Mouse (Mus musculus) hindbrain, embryonic 15.5 days (tissue): Measurements from ENCODE around the gene Npl. TPM values are rescaled to one million over a fixed set of nuclear protein-coding genes. Genes with fewer than 3 reads are reported as not detected.

Experiments used
- ATAC-seq: fragments of 200-750 bp; cut with Nextera tagmentation; 2 replicates; pipeline ENCODE4 v1.8.0; 2017; ENCODE audit warnings: low read depth, moderate number of reproducible peaks, moderate TSS enrichment; ENCODE audit not compliant: low FRiP score
- H3K27ac ChIP-seq: fragments of 300-500 bp; sonication (generic); replicated peaks from 2 replicates; pipeline ENCODE4 v1.5.1; 2015; ENCODE audit warnings: mild to moderate bottlenecking, inconsistent platforms
- H3K27me3 ChIP-seq: fragments of 300-500 bp; sonication (generic); 2 replicates; pipeline ENCODE4 v1.6.1; 2015; ENCODE audit warnings: control low read depth, inconsistent platforms
- H3K36me3 ChIP-seq: fragments of 300-500 bp; sonication (generic); 2 replicates; pipeline ENCODE4 v1.6.1; 2015; ENCODE audit warnings: control low read depth, inconsistent platforms
- H3K4me1 ChIP-seq: fragments of 300-500 bp; sonication (generic); replicated peaks from 2 replicates; pipeline ENCODE4 v1.6.1; 2015; ENCODE audit warnings: control low read depth, inconsistent platforms
- H3K4me2 ChIP-seq: fragments of 300-500 bp; sonication (generic); 2 replicates; pipeline ENCODE4 v1.6.1; 2015; ENCODE audit warnings: moderate library complexity, mild to moderate bottlenecking, inconsistent platforms
- H3K4me3 ChIP-seq: fragments of 300-500 bp; sonication (generic); 2 replicates; pipeline ENCODE4 v1.5.1; 2015; ENCODE audit warnings: mild to moderate bottlenecking, inconsistent platforms
- H3K9ac ChIP-seq: fragments of 300-500 bp; sonication (generic); 2 replicates; pipeline ENCODE4 v1.6.1; 2015; ENCODE audit warnings: inconsistent platforms
- H3K9me3 ChIP-seq: fragments of 300-500 bp; sonication (generic); 2 replicates; pipeline ENCODE4 v1.6.1; 2016; ENCODE audit warnings: control low read depth, inconsistent platforms
- WGBS: fragments of 180-500 bp; shearing (Covaris S2); methylation state at CpG from one replicate; pipeline ENCODE4 v1.1.7; 2015; 5-methylcytosine and 5-hydroxymethylcytosine counted together
- polyA plus RNA-seq: library from polyadenylated mRNA; unstranded; fragments of >200 nt; fragmentation: Nextera tagmentation; extraction: Ambion mirVana; gene quantifications from 2 replicates; pipeline ENCODE4 v1.2.1, GENCODE M21; 2015

The Npl gene
- polyA plus RNA-seq = 12.1 and 14.7 TPM in 2 replicates

GRCm38 (mm10) chr1:153549536-153550199 lies at the start of gene Npl:
Gene Npl, minus strand, starts transcription at chr1:153550045.
- 0 out of 2 replicates have a peak, but pooled peaks cover 8% of the 10 kb centered on the region for H3K4me1 ChIP-seq
- H3K9ac ChIP-seq = peak within 1 kb of the TSS; percentile 57
- no peaks in the 10 kb centered on the region for H3K27me3 ChIP-seq
- no peaks in the 10 kb centered on the region for H3K9me3 ChIP-seq
- no peak within 1 kb of the TSS for H3K27ac ChIP-seq
- 6% methylated on average over 29 of the region's 29 CpGs for WGBS
- ATAC-seq = peak; percentile 96
- peak within 1 kb of the TSS; percentile 69 for H3K4me2 ChIP-seq
- H3K36me3 ChIP-seq = no peaks in the 10 kb centered on the region
- peak within 1 kb of the TSS; percentile 53 for H3K4me3 ChIP-seq

DNA sequence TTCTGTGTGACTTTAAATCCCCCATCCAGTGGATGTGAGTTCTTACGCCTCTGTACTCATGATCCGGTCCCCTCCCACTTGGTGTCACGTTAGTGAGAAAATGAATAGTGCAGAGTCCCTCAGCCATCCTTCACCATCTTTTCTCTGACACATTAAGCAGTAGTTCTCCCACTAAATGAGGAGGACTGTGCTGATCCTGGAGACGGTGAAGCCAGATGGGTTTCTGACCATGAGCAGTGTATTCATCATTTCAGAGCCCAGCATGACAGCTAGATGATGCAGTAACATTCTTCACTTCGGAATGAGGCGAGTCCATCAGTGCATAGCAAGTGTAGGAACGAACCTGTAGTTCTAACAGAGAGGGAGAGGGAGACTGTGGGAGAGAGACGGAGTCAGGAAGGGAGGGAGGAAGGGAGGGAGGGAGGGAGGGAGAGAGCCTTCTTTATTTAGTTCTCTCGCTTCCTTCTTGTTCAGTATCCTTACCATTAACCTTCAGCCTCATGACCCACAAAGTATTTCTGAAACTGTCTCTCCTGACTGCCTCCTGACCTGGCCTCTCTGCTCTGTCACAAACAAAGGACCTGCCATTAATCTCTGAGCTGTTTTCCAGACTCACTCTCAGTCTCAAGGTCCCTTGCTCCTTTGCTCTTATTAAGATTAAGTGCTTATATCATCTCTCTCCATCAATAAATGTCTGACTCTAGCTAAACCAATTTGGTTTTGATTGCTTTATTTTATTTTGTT lies 49.6 kb upstream of the Npl start:
- Histone ChIP-seq H3K36me3 (no peaks in the 10 kb centered on the region), H3K9me3 (no peaks in the 10 kb centered on the region), H3K4me3 (no peak overlapping the region), H3K9ac (no peak overlapping the region), H3K4me1 (peaks cover 20% of the 10 kb centered on the region), H3K27me3 (no peaks in the 10 kb centered on the region), H3K27ac (0 out of 2 replicates have a peak overlapping the region, but pooled peaks have one; percentile 17), H3K4me2 (no peak overlapping the region)
- WGBS = 36% methylated on average over 9 of the region's 9 CpGs
- no peak for ATAC-seq

DNA sequence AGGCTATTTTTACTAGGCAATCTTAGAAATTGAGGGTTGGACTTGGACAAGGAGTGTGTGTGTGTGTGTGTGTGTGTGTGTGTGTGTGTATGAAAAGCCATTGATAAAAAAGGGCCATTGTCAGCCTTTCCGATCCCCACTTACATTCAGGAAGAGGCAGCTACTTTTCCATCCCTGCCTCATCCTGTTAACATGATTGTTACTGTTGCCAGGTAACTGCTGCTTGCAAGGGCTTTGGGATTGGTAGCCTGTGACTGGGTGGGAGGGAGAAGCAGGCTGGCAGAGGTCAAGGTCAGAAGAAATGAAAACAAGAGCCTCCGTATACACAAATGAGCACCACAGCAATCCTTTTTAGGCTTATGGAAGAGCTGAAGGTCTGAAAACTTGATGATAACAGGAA lies 48.9 kb upstream of the Npl start:
- H3K9ac ChIP-seq = no peak overlapping the region
- H3K9me3 ChIP-seq = no peaks in the 10 kb centered on the region
- H3K4me2 ChIP-seq = no peak overlapping the region
- WGBS = 1% methylated on average over 2 of the region's 2 CpGs
- peak; percentile 69; the same call in 1 of the 2 replicates for ATAC-seq
- H3K4me1 ChIP-seq = peaks cover 20% of the 10 kb centered on the region
- no peaks in the 10 kb centered on the region for H3K27me3 ChIP-seq
- peak overlapping the region; percentile 53; the same call in 1 of the 2 replicates for H3K27ac ChIP-seq
- H3K4me3 ChIP-seq = no peak overlapping the region
- H3K36me3 ChIP-seq = no peaks in the 10 kb centered on the region

GRCm38 (mm10) chr1:153593678-153594077 lies 43.8 kb upstream of the Npl start:
- 0 out of 2 replicates have a peak, but pooled peaks have one; percentile 27 for ATAC-seq
- Histone ChIP-seq H3K27me3 (no peaks in the 10 kb centered on the region), H3K9me3 (no peaks in the 10 kb centered on the region), H3K4me3 (no peak overlapping the region), H3K27ac (no peak overlapping the region), H3K4me1 (peaks cover 6% of the 10 kb centered on the region), H3K9ac (no peak overlapping the region), H3K4me2 (no peak overlapping the region), H3K36me3 (no peaks in the 10 kb centered on the region)
- 29% methylated on average over 2 of the region's 2 CpGs for WGBS

GRCm38 (mm10) chr1:153590176-153590734 lies 40.4 kb upstream of the Npl start:
- H3K27me3 ChIP-seq = no peaks in the 10 kb centered on the region
- ATAC-seq = no peak
- H3K9ac ChIP-seq = no peak overlapping the region
- no peaks in the 10 kb centered on the region for H3K9me3 ChIP-seq
- H3K4me2 ChIP-seq = no peak overlapping the region
- WGBS = 69% methylated on average over 2 of the region's 2 CpGs
- no peak overlapping the region for H3K4me3 ChIP-seq
- no peak overlapping the region for H3K27ac ChIP-seq
- H3K4me1 ChIP-seq = no peaks in the 10 kb centered on the region; the same call in none of the 2 replicates
- H3K36me3 ChIP-seq = no peaks in the 10 kb centered on the region

- 55% methylated on average over 5 of the region's 5 CpGs for WGBS
- no peak overlapping the region for H3K4me3 ChIP-seq
- no peaks in the 10 kb centered on the region for H3K4me1 ChIP-seq
- H3K4me2 ChIP-seq = no peak overlapping the region
- ATAC-seq = no peak
- no peaks in the 10 kb centered on the region for H3K27me3 ChIP-seq
- H3K9me3 ChIP-seq = no peaks in the 10 kb centered on the region
- H3K36me3 ChIP-seq = no peaks in the 10 kb centered on the region
- H3K9ac ChIP-seq = no peak overlapping the region
- no peak overlapping the region for H3K27ac ChIP-seq
Measured at GRCm38 (mm10) chr1:153587956-153588355, 38.1 kb upstream of the Npl start.

GRCm38 (mm10) chr1:153586826-153587225 lies 37.0 kb upstream of the Npl start:
- no peak overlapping the region for H3K4me2 ChIP-seq
- 83% methylated on average over 10 of the region's 10 CpGs for WGBS
- no peak overlapping the region for H3K27ac ChIP-seq
- H3K4me3 ChIP-seq = no peak overlapping the region
- H3K36me3 ChIP-seq = no peaks in the 10 kb centered on the region
- no peaks in the 10 kb centered on the region for H3K9me3 ChIP-seq
- no peak overlapping the region for H3K9ac ChIP-seq
- no peaks in the 10 kb centered on the region for H3K4me1 ChIP-seq
- H3K27me3 ChIP-seq = no peaks in the 10 kb centered on the region
- ATAC-seq = no peak

- no peak for ATAC-seq
Measured at GRCm38 (mm10) chr1:153585752-153586151, 35.9 kb upstream of the Npl start.

DNA sequence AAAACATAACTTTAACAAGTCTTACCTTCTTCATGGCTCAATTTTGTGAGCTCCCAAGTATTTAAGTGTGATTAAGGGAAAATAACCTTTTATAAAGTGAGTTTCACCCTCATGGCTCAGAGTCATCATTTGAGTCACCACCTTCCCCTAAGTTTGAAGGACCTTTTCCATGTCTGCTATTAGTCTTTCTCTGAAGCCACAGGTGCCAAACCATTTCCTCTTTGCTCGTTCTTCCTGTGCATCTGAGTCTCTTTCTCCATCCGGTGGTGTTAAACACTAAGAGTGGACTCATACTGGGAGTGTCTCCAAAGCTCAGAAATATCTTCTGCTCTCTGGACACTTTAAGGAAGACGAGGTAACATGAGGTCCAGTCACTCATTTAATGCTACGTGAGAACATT lies 33.3 kb upstream of the Npl start:
- Histone ChIP-seq H3K9ac (no peak overlapping the region), H3K9me3 (no peaks in the 10 kb centered on the region), H3K4me1 (no peaks in the 10 kb centered on the region), H3K27ac (no peak overlapping the region), H3K27me3 (no peaks in the 10 kb centered on the region), H3K36me3 (no peaks in the 10 kb centered on the region), H3K4me3 (no peak overlapping the region), H3K4me2 (no peak overlapping the region)
- WGBS = 88% methylated on average over 4 of the region's 4 CpGs
- no peak for ATAC-seq

More at GRCm38 (mm10) chr1:153585752-153586151, 35.9 kb upstream of the Npl start:
- no peak overlapping the region for H3K27ac ChIP-seq
- WGBS = 65% methylated on average over 2 of the region's 2 CpGs
- no peaks in the 10 kb centered on the region for H3K36me3 ChIP-seq
- no peaks in the 10 kb centered on the region for H3K9me3 ChIP-seq
- no peaks in the 10 kb centered on the region for H3K4me1 ChIP-seq
- H3K27me3 ChIP-seq = no peaks in the 10 kb centered on the region
- H3K4me3 ChIP-seq = no peak overlapping the region
- no peak overlapping the region for H3K9ac ChIP-seq
- no peak overlapping the region for H3K4me2 ChIP-seq

- H3K4me1 ChIP-seq = no peaks in the 10 kb centered on the region
- no peak overlapping the region for H3K4me2 ChIP-seq
- no peak for ATAC-seq
- no peaks in the 10 kb centered on the region for H3K27me3 ChIP-seq
- WGBS = 46% methylated on average over 3 of the region's 3 CpGs
- no peak overlapping the region for H3K4me3 ChIP-seq
- no peaks in the 10 kb centered on the region for H3K9me3 ChIP-seq
- H3K36me3 ChIP-seq = no peaks in the 10 kb centered on the region
- peak overlapping the region; percentile 4; the same call in 1 of the 2 replicates for H3K27ac ChIP-seq
- H3K9ac ChIP-seq = no peak overlapping the region
Measured at GRCm38 (mm10) chr1:153574730-153575129, 24.9 kb upstream of the Npl start.

DNA sequence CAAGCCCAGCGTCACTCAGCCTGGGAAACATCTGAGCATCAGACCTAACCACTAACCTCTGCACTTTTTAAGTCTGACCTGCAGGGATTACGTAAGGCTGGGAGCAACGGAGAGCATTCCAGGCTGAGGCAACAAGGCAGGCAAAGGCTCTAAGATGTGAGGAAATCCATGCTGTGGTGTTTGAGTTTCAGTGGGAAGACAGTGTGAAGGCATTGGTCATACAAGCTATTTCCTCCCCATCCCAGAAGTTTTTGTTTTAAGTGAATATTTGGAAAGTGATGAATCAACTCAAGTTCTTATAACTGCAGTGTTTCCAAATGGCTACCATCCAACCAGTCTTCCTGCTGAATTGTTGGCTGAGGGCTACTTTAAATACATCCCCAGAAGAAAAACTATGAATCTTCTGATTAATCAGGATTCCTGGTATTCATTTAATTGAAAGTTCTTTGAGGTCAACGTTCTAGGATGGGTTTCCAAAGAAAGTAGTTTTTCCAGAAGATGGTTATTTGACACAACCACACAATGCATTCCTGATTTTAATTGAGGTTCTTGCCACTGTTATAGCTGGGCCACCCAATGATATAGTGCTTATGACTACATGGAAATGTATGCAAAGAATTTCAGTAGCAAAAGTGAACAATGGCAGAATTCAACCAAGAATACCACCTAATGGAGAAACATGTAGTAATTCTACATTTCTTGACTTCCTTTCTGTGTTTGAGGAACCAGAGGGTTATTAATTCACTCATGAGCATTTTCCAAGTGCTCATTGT lies 22.6 kb upstream of the Npl start:
- H3K4me2 ChIP-seq = no peak overlapping the region
- WGBS = 80% methylated on average over 4 of the region's 4 CpGs
- H3K27ac ChIP-seq = no peak overlapping the region
- no peaks in the 10 kb centered on the region for H3K4me1 ChIP-seq
- no peak overlapping the region for H3K4me3 ChIP-seq
- no peaks in the 10 kb centered on the region for H3K36me3 ChIP-seq
- H3K9me3 ChIP-seq = no peaks in the 10 kb centered on the region
- no peak for ATAC-seq
- no peak overlapping the region for H3K9ac ChIP-seq
- no peaks in the 10 kb centered on the region for H3K27me3 ChIP-seq
